Mouse (Mus musculus): Measurements from ENCODE around the gene Cgnl1.
A peak's percentile ranks its signal among the peaks of the same experiment; 100 is the strongest.

DNA sequence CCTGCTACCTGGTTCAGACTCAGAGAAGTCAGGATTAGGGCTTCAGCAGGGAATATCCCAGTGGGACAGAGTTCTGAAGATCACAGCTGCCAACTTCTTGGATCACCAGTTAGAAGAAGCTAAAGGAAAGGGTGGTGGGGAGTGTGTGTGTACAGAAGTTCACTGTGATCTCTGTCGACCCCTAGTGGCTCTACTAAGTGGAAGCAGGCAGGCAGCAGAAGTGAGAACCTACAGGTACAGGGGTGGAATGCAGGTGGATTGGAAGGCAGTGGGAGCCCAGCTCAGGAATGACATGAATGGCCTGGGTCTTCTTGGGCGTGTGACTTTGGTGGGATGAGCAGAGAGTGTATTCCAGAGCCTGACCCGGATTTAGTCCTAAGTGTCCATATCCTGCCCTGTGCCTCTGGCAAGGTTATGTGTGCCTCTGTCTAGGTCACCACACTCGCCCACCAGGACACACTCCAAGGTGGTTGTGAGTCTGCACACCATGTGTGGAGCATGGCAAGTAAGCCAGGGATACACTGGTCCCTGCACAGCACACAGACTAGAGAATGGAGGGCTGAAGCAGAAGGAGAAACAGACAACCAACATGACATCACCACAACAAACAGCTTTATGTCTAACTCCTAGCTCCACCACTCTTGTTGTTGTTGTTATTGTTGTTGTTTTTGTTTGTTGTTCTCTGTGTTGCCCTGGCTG, 147.4 kb downstream of the Cgnl1 start:
- no peak for TF ChIP-seq POLR2A (IDR thresholded peaks at IDR 0.05; ENCODE audit: low read depth, low read length)
- TF ChIP-seq CTCF (conservative IDR thresholded peaks at IDR 0.05 in 1 of 2, IDR thresholded peaks at IDR 0.05 in 1 of 2; ENCODE audit: low read depth in 2 of 2, low read length in 2 of 2) = peak; percentile 84 to 93
- no peak for TF ChIP-seq ZC3H11A (IDR thresholded peaks at IDR 0.05; ENCODE audit: low read depth, low read length)
- no peak for TF ChIP-seq JUN (IDR thresholded peaks at IDR 0.05; ENCODE audit: insufficient read depth, low read depth, low read length)
- TF ChIP-seq MAX (IDR thresholded peaks at IDR 0.05; ENCODE audit: low read length) = no peak
- TF ChIP-seq GABPA (IDR thresholded peaks at IDR 0.05; ENCODE audit: insufficient replicate concordance, low read depth, low read length) = no peak
- no peak for TF ChIP-seq NELFE (IDR thresholded peaks at IDR 0.05; ENCODE audit: low read depth, low read length)
- no peak for TF ChIP-seq TCF12 (IDR thresholded peaks at IDR 0.05; ENCODE audit: low read depth, low read length)
- TF ChIP-seq JUND (conservative IDR thresholded peaks at IDR 0.05; ENCODE audit: low read depth, low read length) = no peak
- no peak for TF ChIP-seq RCOR1 (conservative IDR thresholded peaks at IDR 0.05; ENCODE audit: low read depth, low read length)
- no peak for TF ChIP-seq E2F4 (IDR thresholded peaks at IDR 0.05; ENCODE audit: insufficient replicate concordance, low read depth, low read length)
- TF ChIP-seq USF2 (conservative IDR thresholded peaks at IDR 0.05; ENCODE audit: low read depth, low read length) = no peak
